Mouse (Mus musculus): Measurements from ENCODE around the gene Atg10. TPM values are rescaled to one million over a fixed set of nuclear protein-coding genes. Genes with fewer than 3 reads are reported as not detected.

Atg10 gene
- polyA plus RNA-seq, 1 experiment from 2014 or later: 17.2 TPM

DNA sequence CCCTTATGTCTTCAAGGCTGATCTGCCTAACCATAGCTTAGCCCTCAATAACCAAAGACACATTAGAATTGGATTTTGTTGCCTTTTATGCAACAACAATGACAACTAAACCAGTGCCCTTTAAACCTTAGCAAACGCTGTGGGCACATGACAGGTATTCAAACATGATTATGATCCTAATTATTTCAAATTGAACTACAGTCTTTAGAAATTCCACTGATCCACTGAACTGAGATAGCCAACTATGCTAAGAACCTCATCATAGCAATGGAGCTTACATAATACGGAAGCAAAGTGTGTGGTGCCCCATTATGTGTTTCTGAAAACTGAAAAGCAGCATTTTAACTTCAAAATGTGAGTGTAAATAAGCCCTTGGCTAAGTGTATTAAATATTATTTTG is 191.9 kb downstream of the Atg10 start:
- no peak overlapping the region for H3K4me2 ChIP-seq (replicated peaks)
- H3K9me3 ChIP-seq (ENCODE audit: control insufficient read depth, low read length): no peaks in the 10 kb centered on the region
- ATAC-seq (ENCODE audit: low FRiP score) (no peak), DNase-seq (ENCODE audit: low spot score) (no peak)
- WGBS: 80% methylated on average over 2 of the region's 2 CpGs
- no peak overlapping the region for H3K9ac ChIP-seq
- H3K27ac ChIP-seq: no peak overlapping the region
- H3K36me3 ChIP-seq (replicated peaks; ENCODE audit: control insufficient read depth, insufficient read depth): no peaks in the 10 kb centered on the region
- H3K27me3 ChIP-seq (ENCODE audit: control insufficient read depth, insufficient read depth, low read length): no peaks in the 10 kb centered on the region
- no peaks in the 10 kb centered on the region for H3K4me1 ChIP-seq (replicated peaks; ENCODE audit: control insufficient read depth, insufficient read depth, low read length)
- no peak overlapping the region for H3K4me3 ChIP-seq (replicated peaks; ENCODE audit: low read length)

GRCm38 (mm10) chr13:91023447-91023846 is 200.3 kb downstream of the Atg10 start:
- Histone ChIP-seq H3K27ac (no peak overlapping the region), H3K4me3 (replicated peaks; ENCODE audit: low read length) (no peak overlapping the region), H3K27me3 (ENCODE audit: control insufficient read depth, insufficient read depth, low read length) (no peaks in the 10 kb centered on the region), H3K4me2 (replicated peaks) (no peak overlapping the region), H3K36me3 (replicated peaks; ENCODE audit: control insufficient read depth, insufficient read depth) (no peaks in the 10 kb centered on the region), H3K9ac (no peak overlapping the region), H3K9me3 (ENCODE audit: control insufficient read depth, low read length) (no peaks in the 10 kb centered on the region), H3K4me1 (replicated peaks; ENCODE audit: control insufficient read depth, insufficient read depth, low read length) (no peaks in the 10 kb centered on the region)
- WGBS: 94% methylated on average over 9 of the region's 9 CpGs
- ATAC-seq (ENCODE audit: low FRiP score) (no peak), DNase-seq (ENCODE audit: low spot score) (no peak)

DNA sequence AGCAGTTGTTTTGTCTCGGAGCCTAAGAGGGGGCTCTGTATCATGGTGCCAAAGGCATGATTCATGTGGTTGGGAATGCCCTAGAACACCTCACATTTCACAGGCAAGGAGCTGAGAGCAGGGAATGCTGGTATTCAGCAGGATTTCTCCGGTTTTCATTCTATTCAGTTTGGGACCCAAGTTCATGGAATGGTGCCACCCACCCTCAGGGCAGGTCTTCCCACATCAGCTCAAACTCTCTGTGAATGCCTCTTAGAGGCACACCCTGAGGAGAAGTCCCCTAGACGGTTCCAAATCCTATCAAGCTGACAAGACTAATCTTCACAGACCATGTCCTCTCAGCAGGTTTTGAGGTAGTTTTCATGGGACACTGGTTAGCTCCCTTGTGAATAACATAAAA is 211.9 kb downstream of the Atg10 start:
- Histone ChIP-seq H3K9me3 (ENCODE audit: control insufficient read depth, low read length) (no peaks in the 10 kb centered on the region), H3K4me3 (replicated peaks; ENCODE audit: low read length) (no peak overlapping the region), H3K4me1 (replicated peaks; ENCODE audit: control insufficient read depth, insufficient read depth, low read length) (no peaks in the 10 kb centered on the region), H3K36me3 (replicated peaks; ENCODE audit: control insufficient read depth, insufficient read depth) (no peaks in the 10 kb centered on the region), H3K27me3 (ENCODE audit: control insufficient read depth, insufficient read depth, low read length) (no peaks in the 10 kb centered on the region), H3K9ac (no peak overlapping the region), H3K4me2 (replicated peaks) (no peak overlapping the region), H3K27ac (no peak overlapping the region)
- 52% methylated on average over 3 of the region's 3 CpGs for WGBS
- ATAC-seq (ENCODE audit: low FRiP score): no peak
- no peak for DNase-seq (ENCODE audit: low spot score)

GRCm38 (mm10) chr13:90995034-90995629 is 228.6 kb downstream of the Atg10 start:
- no peak for DNase-seq (ENCODE audit: low spot score)
- 96% methylated on average over 2 of the region's 2 CpGs for WGBS
- no peak overlapping the region for H3K9ac ChIP-seq

DNA sequence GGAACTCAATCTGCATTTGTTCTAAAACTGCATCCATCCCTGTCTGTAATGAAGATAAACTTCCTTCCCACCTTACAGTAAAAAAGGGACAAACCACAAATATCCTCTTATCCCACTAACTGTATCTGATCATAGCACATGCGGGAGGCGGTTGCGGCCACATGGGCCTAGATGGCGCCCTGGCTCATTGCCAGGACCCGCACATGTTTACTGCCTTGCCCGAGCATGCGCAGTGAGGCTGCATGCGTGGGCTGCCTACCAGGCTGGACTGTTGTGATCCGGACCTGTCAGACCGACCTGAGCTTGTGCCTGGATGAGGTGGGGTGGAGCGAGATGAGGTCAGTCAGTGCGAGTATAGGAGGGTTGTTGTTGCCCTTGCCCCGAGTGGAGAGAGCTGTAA is 230.2 kb downstream of the Atg10 start:
- Histone ChIP-seq H3K27ac (no peak overlapping the region), H3K27me3 (ENCODE audit: control insufficient read depth, insufficient read depth, low read length) (no peaks in the 10 kb centered on the region), H3K9me3 (ENCODE audit: control insufficient read depth, low read length) (peaks cover 3% of the 10 kb centered on the region; the same call in 1 of the 2 replicates), H3K9ac (no peak overlapping the region), H3K36me3 (replicated peaks; ENCODE audit: control insufficient read depth, insufficient read depth) (no peaks in the 10 kb centered on the region), H3K4me3 (replicated peaks; ENCODE audit: low read length) (no peak overlapping the region), H3K4me2 (replicated peaks) (no peak overlapping the region), H3K4me1 (replicated peaks; ENCODE audit: control insufficient read depth, insufficient read depth, low read length) (no peaks in the 10 kb centered on the region)
- WGBS: 84% methylated on average over 13 of the region's 13 CpGs
- ATAC-seq (ENCODE audit: low FRiP score) (no peak), DNase-seq (ENCODE audit: low spot score) (no peak)

More at GRCm38 (mm10) chr13:90995034-90995629, 228.6 kb downstream of the Atg10 start:
- Histone ChIP-seq H3K4me1 (replicated peaks; ENCODE audit: control insufficient read depth, insufficient read depth, low read length) (no peaks in the 10 kb centered on the region), H3K27ac (no peak overlapping the region), H3K4me3 (replicated peaks; ENCODE audit: low read length) (no peak overlapping the region), H3K27me3 (ENCODE audit: control insufficient read depth, insufficient read depth, low read length) (no peaks in the 10 kb centered on the region), H3K9me3 (ENCODE audit: control insufficient read depth, low read length) (peaks cover 3% of the 10 kb centered on the region; the same call in 1 of the 2 replicates), H3K4me2 (replicated peaks) (no peak overlapping the region), H3K36me3 (replicated peaks; ENCODE audit: control insufficient read depth, insufficient read depth) (no peaks in the 10 kb centered on the region)
- no peak for ATAC-seq (ENCODE audit: low FRiP score)

GRCm38 (mm10) chr13:90992948-90993347 is 230.8 kb downstream of the Atg10 start:
- Histone ChIP-seq H3K27ac (no peak overlapping the region), H3K4me3 (replicated peaks; ENCODE audit: low read length) (no peak overlapping the region), H3K4me1 (replicated peaks; ENCODE audit: control insufficient read depth, insufficient read depth, low read length) (no peaks in the 10 kb centered on the region), H3K36me3 (replicated peaks; ENCODE audit: control insufficient read depth, insufficient read depth) (no peaks in the 10 kb centered on the region), H3K27me3 (ENCODE audit: control insufficient read depth, insufficient read depth, low read length) (no peaks in the 10 kb centered on the region), H3K4me2 (replicated peaks) (no peak overlapping the region), H3K9ac (no peak overlapping the region), H3K9me3 (ENCODE audit: control insufficient read depth, low read length) (peaks cover 3% of the 10 kb centered on the region; the same call in 1 of the 2 replicates)
- no peak for ATAC-seq (ENCODE audit: low FRiP score)
- no peak for DNase-seq (ENCODE audit: low spot score)
- 92% methylated on average over 5 of the region's 5 CpGs for WGBS

GRCm38 (mm10) chr13:90988226-90988625 is 235.5 kb downstream of the Atg10 start:
- 93% methylated on average over 3 of the region's 3 CpGs for WGBS
- H3K9me3 ChIP-seq (ENCODE audit: control insufficient read depth, low read length): peaks cover 3% of the 10 kb centered on the region; the same call in 1 of the 2 replicates
- ATAC-seq (ENCODE audit: low FRiP score) (no peak), DNase-seq (ENCODE audit: low spot score) (no peak)
- no peak overlapping the region for H3K9ac ChIP-seq
- H3K36me3 ChIP-seq (replicated peaks; ENCODE audit: control insufficient read depth, insufficient read depth): no peaks in the 10 kb centered on the region
- H3K4me1 ChIP-seq (replicated peaks; ENCODE audit: control insufficient read depth, insufficient read depth, low read length): no peaks in the 10 kb centered on the region
- no peak overlapping the region for H3K4me3 ChIP-seq (replicated peaks; ENCODE audit: low read length)
- H3K4me2 ChIP-seq (replicated peaks): no peak overlapping the region
- no peaks in the 10 kb centered on the region for H3K27me3 ChIP-seq (ENCODE audit: control insufficient read depth, insufficient read depth, low read length)
- no peak overlapping the region for H3K27ac ChIP-seq

DNA sequence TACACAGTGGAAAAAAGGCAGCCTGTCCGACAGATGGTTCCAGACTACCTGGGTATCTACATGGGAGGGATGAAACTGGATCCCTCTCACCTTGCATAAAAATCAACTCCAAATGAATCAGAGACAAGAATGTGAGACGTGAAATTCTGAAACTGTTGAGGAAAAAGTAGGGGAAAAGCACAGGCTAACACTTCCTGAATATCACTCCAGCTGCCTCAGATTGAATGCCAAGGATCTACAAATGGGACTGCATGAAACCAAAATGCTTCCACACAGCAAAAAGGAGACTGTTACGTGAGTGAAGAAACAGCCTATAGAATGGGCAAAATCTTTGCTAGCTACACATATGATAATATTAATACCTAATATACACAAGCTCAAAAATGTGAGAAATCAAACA is 238.4 kb downstream of the Atg10 start:
- H3K4me1 ChIP-seq (replicated peaks; ENCODE audit: control insufficient read depth, insufficient read depth, low read length): no peaks in the 10 kb centered on the region
- DNase-seq (ENCODE audit: low spot score) (no peak), ATAC-seq (ENCODE audit: low FRiP score) (no peak)
- no peaks in the 10 kb centered on the region for H3K36me3 ChIP-seq (replicated peaks; ENCODE audit: control insufficient read depth, insufficient read depth)
- H3K27ac ChIP-seq: no peak overlapping the region
- H3K9me3 ChIP-seq (ENCODE audit: control insufficient read depth, low read length): no peaks in the 10 kb centered on the region
- H3K27me3 ChIP-seq (ENCODE audit: control insufficient read depth, insufficient read depth, low read length): no peaks in the 10 kb centered on the region
- H3K4me3 ChIP-seq (replicated peaks; ENCODE audit: low read length): no peak overlapping the region
- no peak overlapping the region for H3K4me2 ChIP-seq (replicated peaks)
- WGBS: 92% methylated on average over 3 of the region's 3 CpGs
- H3K9ac ChIP-seq: no peak overlapping the region

DNA sequence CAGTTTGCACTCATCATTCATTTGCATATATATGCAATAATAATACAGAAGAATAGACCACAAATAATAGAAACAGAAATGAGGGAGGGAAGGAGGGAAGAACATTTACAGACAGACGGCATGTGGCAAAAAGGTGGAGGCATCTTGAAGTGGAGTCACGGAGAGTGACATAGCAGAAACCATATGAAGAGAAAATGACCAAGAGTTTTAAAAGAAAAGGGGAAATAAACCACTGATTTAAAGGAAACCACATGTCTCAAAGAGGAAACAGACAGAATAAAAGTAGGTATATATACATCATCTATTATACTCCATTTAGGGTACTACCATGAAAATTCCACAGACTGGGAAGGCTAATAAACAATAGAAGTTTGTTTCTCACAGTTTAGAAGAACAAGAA is 239.7 kb downstream of the Atg10 start:
- whole genome bisulfite sequencing: 89% methylated on average over 2 of the region's 2 CpGs
- no peaks in the 10 kb centered on the region for H3K36me3 ChIP-seq (replicated peaks; ENCODE audit: control insufficient read depth, insufficient read depth)
- H3K9ac ChIP-seq: no peak overlapping the region
- DNase-seq (ENCODE audit: low spot score): no peak
- H3K4me2 ChIP-seq (replicated peaks): no peak overlapping the region
- H3K4me1 ChIP-seq (replicated peaks; ENCODE audit: control insufficient read depth, insufficient read depth, low read length): no peaks in the 10 kb centered on the region
- ATAC-seq (ENCODE audit: low FRiP score): no peak
- H3K4me3 ChIP-seq (replicated peaks; ENCODE audit: low read length): no peak overlapping the region
- no peaks in the 10 kb centered on the region for H3K27me3 ChIP-seq (ENCODE audit: control insufficient read depth, insufficient read depth, low read length)
- H3K9me3 ChIP-seq (ENCODE audit: control insufficient read depth, low read length): no peaks in the 10 kb centered on the region
- no peak overlapping the region for H3K27ac ChIP-seq

DNA sequence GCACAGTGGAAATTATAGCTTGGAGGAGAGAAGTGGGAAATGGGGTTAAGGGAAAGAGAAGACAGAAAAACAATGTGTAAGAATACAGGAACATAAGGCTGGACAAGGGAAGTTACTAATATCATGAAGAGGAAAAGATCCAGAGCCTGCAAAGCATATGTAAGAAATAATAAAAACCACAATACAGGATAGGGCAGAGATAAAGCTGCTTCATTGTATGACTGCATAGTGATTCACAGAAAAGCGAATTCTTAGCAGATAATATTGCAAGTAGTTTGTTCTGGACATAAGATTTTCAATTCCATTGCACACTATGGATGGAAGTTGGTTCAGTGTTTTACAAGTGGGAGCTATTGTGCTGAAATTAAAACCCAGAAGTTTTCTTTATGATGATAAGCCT is 242.0 kb downstream of the Atg10 start:
- WGBS: 82% methylated on average over 1 of the region's 1 CpGs

More for the DNA sequence above, 242.0 kb downstream of the Atg10 start:
- DNase-seq (ENCODE audit: low spot score): no peak
- Histone ChIP-seq H3K9ac (no peak overlapping the region), H3K27me3 (ENCODE audit: control insufficient read depth, insufficient read depth, low read length) (no peaks in the 10 kb centered on the region), H3K4me3 (replicated peaks; ENCODE audit: low read length) (no peak overlapping the region), H3K4me2 (replicated peaks) (no peak overlapping the region), H3K9me3 (ENCODE audit: control insufficient read depth, low read length) (no peaks in the 10 kb centered on the region), H3K4me1 (replicated peaks; ENCODE audit: control insufficient read depth, insufficient read depth, low read length) (no peaks in the 10 kb centered on the region), H3K27ac (no peak overlapping the region), H3K36me3 (replicated peaks; ENCODE audit: control insufficient read depth, insufficient read depth) (no peaks in the 10 kb centered on the region)
- ATAC-seq (ENCODE audit: low FRiP score): no peak

All from hindbrain, embryonic 14.5 days (tissue).